Mouse (Mus musculus) stomach, embryonic 16.5 days (tissue): ENCODE measurements around the gene Tsku. TPM values are rescaled to one million over a fixed set of nuclear protein-coding genes. Genes with fewer than 3 reads are reported as not detected.

ENCODE experiments used
- ATAC-seq: fragments of 200-750 bp; cut with Nextera tagmentation; 2 replicates; pipeline ENCODE4 v1.8.0; 2017; ENCODE audit warnings: moderate number of reproducible peaks, moderate TSS enrichment; ENCODE audit not compliant: insufficient read depth, low FRiP score
- H3K27ac ChIP-seq: fragments of 300-500 bp; sonication (generic); 2 replicates; pipeline ENCODE4 v1.5.1; 2014; ENCODE audit warnings: low read length
- H3K27me3 ChIP-seq: fragments of 300-500 bp; sonication (generic); 2 replicates; pipeline ENCODE4 v1.6.1; 2014; ENCODE audit warnings: low read length, control low read depth, mixed read lengths; ENCODE audit not compliant: control insufficient read depth, insufficient read depth
- H3K36me3 ChIP-seq: fragments of 300-500 bp; sonication (generic); 2 replicates; pipeline ENCODE4 v1.6.1; 2014; ENCODE audit warnings: low read length; ENCODE audit not compliant: control insufficient read depth, insufficient read depth
- H3K4me1 ChIP-seq: fragments of 300-500 bp; sonication (generic); 2 replicates; pipeline ENCODE4 v1.6.1; 2014; ENCODE audit warnings: low read length, control low read depth, mixed read lengths; ENCODE audit not compliant: control insufficient read depth, insufficient read depth
- H3K4me2 ChIP-seq: fragments of 300-500 bp; sonication (generic); 2 replicates; pipeline ENCODE4 v1.6.1; 2014; ENCODE audit warnings: low read depth, low read length, mixed read lengths
- H3K4me3 ChIP-seq: fragments of 300-500 bp; sonication (generic); replicated peaks from 2 replicates; pipeline ENCODE4 v1.5.1; 2014; ENCODE audit warnings: mild to moderate bottlenecking, low read length
- H3K9ac ChIP-seq: fragments of 300-500 bp; sonication (generic); 2 replicates; pipeline ENCODE4 v1.6.1; 2014; ENCODE audit warnings: low read length
- H3K9me3 ChIP-seq: fragments of 300-500 bp; sonication (generic); replicated peaks from 2 replicates; pipeline ENCODE4 v1.6.1; 2016; ENCODE audit warnings: low read length, control low read depth; ENCODE audit not compliant: control insufficient read depth
- WGBS: fragments of 180-500 bp; shearing (Covaris S2); extraction: QIAGEN DNeasy Blood & Tissue Kit; methylation state at CpG from one replicate; pipeline ENCODE4 v1.1.7; 2014; 5-methylcytosine and 5-hydroxymethylcytosine counted together
- polyA plus RNA-seq: library from polyadenylated mRNA; unstranded; fragments of >200 nt; fragmentation: Nextera tagmentation; extraction: Ambion mirVana; gene quantifications from 2 replicates; pipeline ENCODE4 v1.2.1, GENCODE M21; 2015

Gene Tsku
- polyA plus RNA-seq, 1 experiment from 2014 or later, result 9.9 TPM

- Histone ChIP-seq H3K4me2 (no peak overlapping the region), H3K9me3 (no peaks in the 10 kb centered on the region)
- ATAC-seq, result 0 out of 2 replicates have a peak, but pooled peaks have one; percentile 19
Measured at GRCm38 (mm10) chr7:98388881-98389501, 27.9 kb upstream of the Tsku start.

DNA sequence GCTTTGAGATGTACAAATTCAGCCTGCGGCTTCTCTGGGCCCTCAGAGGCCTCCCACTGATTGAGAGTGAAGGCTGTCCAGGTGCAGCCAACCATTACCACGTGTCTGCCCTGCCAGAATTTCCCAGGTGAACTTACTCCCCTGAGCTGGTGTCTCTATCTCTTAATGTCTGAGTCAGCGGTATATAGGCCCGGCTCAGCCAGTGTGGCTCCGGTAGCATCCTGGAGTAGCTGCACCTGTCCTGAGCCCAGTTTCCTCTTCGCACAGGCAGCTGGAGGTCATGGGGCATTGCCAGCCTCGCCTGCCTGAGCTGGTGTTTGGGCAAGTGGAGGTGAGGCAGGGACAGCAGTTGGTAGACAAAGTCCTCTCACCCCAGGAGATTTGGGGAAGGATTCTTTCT lies 26.1 kb upstream of the Tsku start:
- no peak for ATAC-seq
- H3K27ac ChIP-seq, result no peak overlapping the region
- no peak overlapping the region for H3K9ac ChIP-seq

More at GRCm38 (mm10) chr7:98388881-98389501, 27.9 kb upstream of the Tsku start:
- Histone ChIP-seq H3K9ac (no peak overlapping the region), H3K36me3 (no peaks in the 10 kb centered on the region), H3K4me3 (no peak overlapping the region), H3K27ac (no peak overlapping the region), H3K4me1 (peaks cover 8% of the 10 kb centered on the region), H3K27me3 (no peaks in the 10 kb centered on the region)
- WGBS, result 68% methylated on average over 12 of the region's 12 CpGs

GRCm38 (mm10) chr7:98385168-98385567 lies 24.0 kb upstream of the Tsku start:
- no peak for ATAC-seq
- 38% methylated on average over 1 of the region's 1 CpGs for WGBS
- Histone ChIP-seq H3K9ac (no peak overlapping the region), H3K9me3 (no peaks in the 10 kb centered on the region), H3K4me1 (peaks cover 9% of the 10 kb centered on the region), H3K36me3 (no peaks in the 10 kb centered on the region), H3K4me2 (no peak overlapping the region), H3K27me3 (no peaks in the 10 kb centered on the region), H3K4me3 (no peak overlapping the region), H3K27ac (no peak overlapping the region)

More for the DNA sequence above, 26.1 kb upstream of the Tsku start:
- no peak overlapping the region for H3K4me3 ChIP-seq
- H3K9me3 ChIP-seq, result no peaks in the 10 kb centered on the region
- peaks cover 14% of the 10 kb centered on the region for H3K4me1 ChIP-seq
- WGBS, result 71% methylated on average over 7 of the region's 7 CpGs
- no peaks in the 10 kb centered on the region for H3K27me3 ChIP-seq
- H3K4me2 ChIP-seq, result no peak overlapping the region
- no peaks in the 10 kb centered on the region for H3K36me3 ChIP-seq

GRCm38 (mm10) chr7:98383337-98383736 lies 22.2 kb upstream of the Tsku start:
- Histone ChIP-seq H3K9ac (no peak overlapping the region), H3K27ac (no peak overlapping the region), H3K36me3 (no peaks in the 10 kb centered on the region), H3K4me3 (no peak overlapping the region), H3K4me2 (no peak overlapping the region), H3K9me3 (no peaks in the 10 kb centered on the region), H3K4me1 (peaks cover 10% of the 10 kb centered on the region), H3K27me3 (no peaks in the 10 kb centered on the region)
- WGBS, result 32% methylated on average over 4 of the region's 4 CpGs
- ATAC-seq, result peak; percentile 51; the same call in 1 of the 2 replicates

GRCm38 (mm10) chr7:98382784-98383183 lies 21.7 kb upstream of the Tsku start:
- Histone ChIP-seq H3K4me1 (peaks cover 10% of the 10 kb centered on the region), H3K36me3 (no peaks in the 10 kb centered on the region), H3K27ac (no peak overlapping the region), H3K9me3 (no peaks in the 10 kb centered on the region), H3K9ac (no peak overlapping the region), H3K4me2 (no peak overlapping the region), H3K4me3 (no peak overlapping the region), H3K27me3 (no peaks in the 10 kb centered on the region)
- no peak for ATAC-seq
- 79% methylated on average over 6 of the region's 6 CpGs for WGBS

- WGBS, result 66% methylated on average over 6 of the region's 6 CpGs
- ATAC-seq, result no peak
- H3K4me2 ChIP-seq, result no peak overlapping the region
Measured at GRCm38 (mm10) chr7:98380224-98380925, 19.2 kb upstream of the Tsku start.

DNA sequence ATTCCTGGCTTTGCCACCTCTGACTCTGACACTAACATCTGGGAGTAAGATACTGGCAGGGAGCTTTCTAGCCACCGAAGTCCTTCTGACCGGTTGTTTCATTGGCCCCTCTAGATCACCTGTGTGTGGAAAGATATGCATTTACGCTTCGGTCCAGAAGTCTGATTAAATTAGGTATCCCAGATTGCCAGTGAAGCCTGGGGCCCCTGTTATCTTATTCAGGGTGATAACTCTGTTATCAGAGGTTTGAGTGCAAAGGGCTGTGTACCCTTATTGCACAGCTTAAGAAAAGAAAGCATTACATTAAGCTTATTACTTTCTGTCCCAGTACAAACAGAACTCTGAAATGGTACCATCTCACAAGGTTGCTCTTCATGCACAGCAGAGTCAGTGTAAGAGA lies 18.1 kb upstream of the Tsku start:
- no peaks in the 10 kb centered on the region for H3K9me3 ChIP-seq
- 66% methylated on average over 4 of the region's 4 CpGs for WGBS
- no peak overlapping the region for H3K4me3 ChIP-seq
- H3K27ac ChIP-seq, result no peak overlapping the region
- no peak overlapping the region for H3K9ac ChIP-seq
- H3K36me3 ChIP-seq, result no peaks in the 10 kb centered on the region
- H3K4me1 ChIP-seq, result peaks cover 10% of the 10 kb centered on the region
- ATAC-seq, result no peak
- no peak overlapping the region for H3K4me2 ChIP-seq
- no peaks in the 10 kb centered on the region for H3K27me3 ChIP-seq

More at GRCm38 (mm10) chr7:98380224-98380925, 19.2 kb upstream of the Tsku start:
- Histone ChIP-seq H3K4me3 (no peak overlapping the region), H3K27ac (no peak overlapping the region), H3K4me1 (peaks cover 10% of the 10 kb centered on the region), H3K36me3 (no peaks in the 10 kb centered on the region), H3K9me3 (no peaks in the 10 kb centered on the region), H3K27me3 (no peaks in the 10 kb centered on the region), H3K9ac (no peak overlapping the region)

- Histone ChIP-seq H3K9me3 (no peaks in the 10 kb centered on the region), H3K4me3 (no peak overlapping the region), H3K4me1 (peaks cover 4% of the 10 kb centered on the region; the same call in 1 of the 2 replicates), H3K4me2 (no peak overlapping the region), H3K27ac (no peak overlapping the region), H3K36me3 (no peaks in the 10 kb centered on the region), H3K27me3 (no peaks in the 10 kb centered on the region), H3K9ac (no peak overlapping the region)
- no peak for ATAC-seq
- 56% methylated on average over 5 of the region's 5 CpGs for WGBS
Measured at GRCm38 (mm10) chr7:98377257-98377656, 16.1 kb upstream of the Tsku start.

DNA sequence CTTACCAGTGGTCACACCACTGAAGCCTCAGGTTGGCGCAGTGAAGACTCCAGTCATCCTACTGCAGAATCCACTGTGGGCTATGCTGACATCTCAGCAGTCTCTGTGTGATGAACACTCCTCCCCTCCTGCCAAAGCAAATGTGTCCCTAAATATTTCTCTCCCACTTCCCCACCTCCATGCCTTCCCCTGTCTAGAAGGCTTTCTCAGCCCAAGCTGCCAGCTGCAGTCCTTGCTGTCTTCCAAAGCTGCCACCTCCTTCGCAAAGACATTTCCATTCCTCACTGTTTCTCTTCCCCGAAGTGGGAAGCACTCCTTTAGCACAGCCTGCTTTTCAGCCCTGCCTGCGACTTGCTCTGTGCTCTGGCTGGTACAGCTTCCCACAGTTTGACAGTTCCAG lies 10.0 kb upstream of the Tsku start:
- WGBS, result 47% methylated on average over 4 of the region's 4 CpGs
- Histone ChIP-seq H3K4me2 (no peak overlapping the region), H3K9me3 (no peaks in the 10 kb centered on the region), H3K4me1 (no peaks in the 10 kb centered on the region), H3K4me3 (no peak overlapping the region), H3K9ac (no peak overlapping the region), H3K27ac (no peak overlapping the region), H3K27me3 (no peaks in the 10 kb centered on the region), H3K36me3 (no peaks in the 10 kb centered on the region)
- no peak for ATAC-seq
